Mouse (Mus musculus): Measurements from ENCODE around the gene Scmh1.

DNA sequence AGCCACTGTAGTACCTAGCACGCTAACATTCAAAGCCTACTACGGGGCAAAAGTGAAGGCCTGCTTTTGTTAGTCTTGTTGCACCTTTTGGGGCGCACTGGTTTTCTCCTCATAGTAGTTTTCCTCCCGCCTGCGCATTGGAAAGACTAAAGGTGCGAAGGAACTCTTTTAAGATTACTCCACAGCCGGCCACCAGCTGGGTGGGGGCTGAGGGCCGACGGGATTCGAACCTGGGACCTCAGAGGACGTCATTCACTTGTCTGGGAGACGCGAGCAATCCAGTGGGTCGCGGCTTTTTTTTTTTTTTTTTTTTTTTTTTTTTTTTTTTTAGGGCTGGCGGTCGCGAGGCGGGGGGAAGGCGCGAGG, 320 bp upstream of the Scmh1 start:
- TF ChIP-seq POLR2A (IDR thresholded peaks at IDR 0.05; ENCODE audit: borderline replicate concordance, insufficient read depth, low read length) (no peak), CTCF (IDR thresholded peaks at IDR 0.05; ENCODE audit: borderline replicate concordance, insufficient read depth, low read depth, low read length) (no peak)

Data from cerebellum, adult 2 months (tissue).